Mouse (Mus musculus) bone marrow, adult 2 months (tissue): ENCODE measurements around the gene H2-Eb1.

Experiments
- CTCF ChIP-seq: fragments of 200-500 bp; IDR thresholded peaks from 2 replicates; pipeline ENCODE4 v1.5.1; 2011; ENCODE audit warnings: low read length, control low read depth; ENCODE audit not compliant: control insufficient read depth, insufficient read depth
- POLR2A ChIP-seq: fragments of 200-500 bp; IDR thresholded peaks from 2 replicates; pipeline ENCODE4 v1.6.1; 2011; ENCODE audit warnings: low read depth, mild to moderate bottlenecking, control low read depth, low read length, borderline replicate concordance; ENCODE audit not compliant: control insufficient read depth

- TF ChIP-seq POLR2A, result no peak
- no peak for TF ChIP-seq CTCF
These were observed 20.3 kb upstream of the H2-Eb1 start for GRCm38 (mm10) chr17:34285371-34285770.
